Mouse (Mus musculus): ENCODE data around the gene Klra4. TPM values are rescaled to one million over a fixed set of nuclear protein-coding genes. Genes with fewer than 3 reads are reported as not detected.

Gene Klra4
- total and polyA plus RNA-seq, 2 experiments from 2014 or later = not detected

DNA sequence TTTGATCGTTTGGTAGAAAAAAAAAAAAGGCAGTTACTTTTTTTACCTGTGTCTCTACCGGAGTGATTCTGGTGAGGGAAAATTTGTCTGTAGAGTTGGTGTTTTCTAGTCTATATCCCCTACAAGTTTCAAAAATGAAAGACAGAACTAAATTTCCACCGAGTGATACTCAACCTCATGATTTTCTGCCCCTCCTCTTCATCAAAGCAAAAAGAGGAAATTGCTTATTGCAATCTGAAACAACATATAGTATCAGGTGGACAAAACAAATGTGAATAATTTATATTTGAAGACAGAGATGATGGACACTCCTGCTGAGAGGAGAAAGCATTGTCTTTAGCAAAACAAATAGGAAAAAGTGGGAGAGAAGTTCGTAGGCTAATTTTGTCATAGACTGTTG is 40.2 kb downstream of the Klra4 start, which contains the start of gene Klra6:
Gene Klra6 (minus strand): TSS at position 101 of the 400 bp plus-strand sequence.
- 81% methylated on average over 4 of the region's 4 CpGs for WGBS
- ATAC-seq (ENCODE audit: low FRiP score) (no peak), DNase-seq (ENCODE audit: low spot score) (no peak)
- 0 out of 2 replicates have a peak, but pooled peaks cover 3% of the 10 kb centered on the region for H3K9me3 ChIP-seq (ENCODE audit: low read length)
- H3K4me2 ChIP-seq (ENCODE audit: low read depth, low read length, poor library complexity, severe bottlenecking) = no peak within 1 kb of the TSS
- no peak within 1 kb of the TSS for H3K4me3 ChIP-seq (ENCODE audit: low read depth, low read length)
- H3K4me1 ChIP-seq (ENCODE audit: insufficient read depth, low read length) = no peaks in the 10 kb centered on the region
- H3K9ac ChIP-seq (replicated peaks; ENCODE audit: low read length, poor library complexity, severe bottlenecking) = no peak within 1 kb of the TSS
- no peaks in the 10 kb centered on the region for H3K27me3 ChIP-seq (ENCODE audit: insufficient read depth, low read length)
- no peaks in the 10 kb centered on the region for H3K36me3 ChIP-seq (ENCODE audit: insufficient read depth, low read length)
- no peak for TF ChIP-seq CTCF (IDR thresholded peaks at IDR 0.05)
- no peak within 1 kb of the TSS for H3K27ac ChIP-seq (ENCODE audit: low read depth, low read length)

Other genes starting within 250 kb of the Klra4 start
- gene Gm17631, start 204.6 kb downstream of the Klra4 start, total RNA-seq (2014; rRNA removed) = not detected in 2 replicates
- gene Gm17631, start 204.6 kb downstream of the Klra4 start, polyA plus RNA-seq (2015; fragmentation: Nextera tagmentation; extraction: Ambion mirVana) = not detected in 2 replicates
- not detected in 2 replicates for gene Klra17, start 190.6 kb downstream of the Klra4 start, total RNA-seq (2014; rRNA removed)
- not detected in 2 replicates for gene Klra17, start 190.6 kb downstream of the Klra4 start, polyA plus RNA-seq (2015; fragmentation: Nextera tagmentation; extraction: Ambion mirVana)
- not detected in 2 replicates for gene Klra5, start 149.6 kb downstream of the Klra4 start, total RNA-seq (2014; rRNA removed)
- gene Klra5, start 149.6 kb downstream of the Klra4 start, polyA plus RNA-seq (2015; fragmentation: Nextera tagmentation; extraction: Ambion mirVana) = not detected in 2 replicates
- not detected in 2 replicates for gene Klra6, start 40.3 kb downstream of the Klra4 start, total RNA-seq (2014; rRNA removed)
- gene Klra6, start 40.3 kb downstream of the Klra4 start, polyA plus RNA-seq (2015; fragmentation: Nextera tagmentation; extraction: Ambion mirVana) = not detected in 2 replicates
- not detected in 2 replicates for gene Klra8, start 62.6 kb upstream of the Klra4 start, total RNA-seq (2014; rRNA removed)
- gene Klra8, start 62.6 kb upstream of the Klra4 start, polyA plus RNA-seq (2015; fragmentation: Nextera tagmentation; extraction: Ambion mirVana) = not detected in 2 replicates
- not detected in 2 replicates for gene Klra9, start 125.8 kb upstream of the Klra4 start, total RNA-seq (2014; rRNA removed)
- gene Klra9, start 125.8 kb upstream of the Klra4 start, polyA plus RNA-seq (2015; fragmentation: Nextera tagmentation; extraction: Ambion mirVana) = not detected in 2 replicates
- gene Klra7, start 166.1 kb upstream of the Klra4 start, total RNA-seq (2014; rRNA removed) = not detected in 2 replicates
- not detected in 2 replicates for gene Klra7, start 166.1 kb upstream of the Klra4 start, polyA plus RNA-seq (2015; fragmentation: Nextera tagmentation; extraction: Ambion mirVana)
- not detected in 2 replicates for gene Klra10, start 214.7 kb upstream of the Klra4 start, total RNA-seq (2014; rRNA removed)
- not detected in 2 replicates for gene Klra10, start 214.7 kb upstream of the Klra4 start, polyA plus RNA-seq (2015; fragmentation: Nextera tagmentation; extraction: Ambion mirVana)

All from midbrain, postnatal 0 days (tissue).